7 mouse cellular contexts compared by ENCODE assay signal in genomic region chr4:32250333-32251004, GRCm38 (mm10). TPM values are rescaled to one million over a fixed set of nuclear protein-coding genes. Genes with fewer than 3 reads are reported as not detected.
DNase-seq lines count a peak whose midpoint lies in the region; ATAC-seq and TF ChIP-seq lines count a peak whose summit lies in the region.

No protein-coding gene starts in this region.

- peak overlapping the region; percentile 20 for H3ac ChIP-seq in C2C12 (ENCODE audit: control insufficient read depth, insufficient read length, low read depth)

- H3K79me2 ChIP-seq in C2C12 (ENCODE audit: control insufficient read depth, insufficient read depth) (no peaks in the 10 kb centered on the region), macrophage (ENCODE audit: inconsistent target) (no peaks in the 10 kb centered on the region)

- no peak overlapping the region for H3K4me3 ChIP-seq in C2C12 (ENCODE audit: insufficient read depth, poor library complexity, severe bottlenecking)
- H3K4me3 ChIP-seq in heart, embryonic 13.5 days: peak overlapping the region; percentile 40
- H3K4me3 ChIP-seq in macrophage (ENCODE audit: inconsistent target): peak overlapping the region; percentile 44

- ATAC-seq in common myeloid progenitor, adult 5-6 weeks (replicated peaks; ENCODE audit: low read depth, poor library complexity, severe bottlenecking): peak; percentile 34
- ATAC-seq in heart, embryonic 13.5 days (ENCODE audit: extremely low read depth, insufficient number of reproducible peaks, low FRiP score, low TSS enrichment): peak; percentile 22; the same call in 1 of the 2 replicates

- peak overlapping the region; percentile 70 for H3K4me2 ChIP-seq in heart, embryonic 13.5 days

- 7% methylated on average over 16 of the region's 16 CpGs for WGBS in heart, embryonic 13.5 days
- under 1% methylated on average over 16 of the region's 16 CpGs for WGBS in macrophage (ENCODE audit: missing documents)

- H3K27ac ChIP-seq in heart, embryonic 13.5 days (replicated peaks): peak overlapping the region; percentile 95
- H3K27ac ChIP-seq in macrophage: peak overlapping the region; percentile 85

- no peak for TF ChIP-seq CTCF in C2C12 (IDR thresholded peaks at IDR 0.05; ENCODE audit: control insufficient read depth, insufficient read depth, insufficient read length)

- no peaks in the 10 kb centered on the region for H3K27me3 ChIP-seq in C2C12 (ENCODE audit: control insufficient read depth, insufficient read depth, insufficient read length)
- no peaks in the 10 kb centered on the region for H3K27me3 ChIP-seq in heart, embryonic 13.5 days (replicated peaks)
- H3K27me3 ChIP-seq in splenic B cell, adult 2 months (ENCODE audit: control insufficient read depth, insufficient read depth, low read length, poor library complexity, severe bottlenecking): no peaks in the 10 kb centered on the region

- H3K36me3 ChIP-seq in C2C12 (ENCODE audit: control insufficient read depth, insufficient read depth) (no peaks in the 10 kb centered on the region), macrophage (ENCODE audit: inconsistent target) (no peaks in the 10 kb centered on the region)
- no peaks in the 10 kb centered on the region for H3K36me3 ChIP-seq in heart, embryonic 13.5 days
- no peaks in the 10 kb centered on the region for H3K36me3 ChIP-seq in splenic B cell, adult 2 months (ENCODE audit: control insufficient read depth, insufficient read depth, low read length, poor library complexity, severe bottlenecking)

- H3K9ac ChIP-seq in heart, embryonic 13.5 days: peak overlapping the region; percentile 75

- no peaks in the 10 kb centered on the region for H3K9me3 ChIP-seq in heart, embryonic 13.5 days

- no peaks in the 10 kb centered on the region for H3K79me3 ChIP-seq in C2C12 (ENCODE audit: low read depth)

- DNase-seq in 3T3-L1 (ENCODE audit: low read depth, low spot score): peak; percentile 83
- peak; percentile 51 for DNase-seq in kidney, postnatal 10 days
- peak; percentile 74 for DNase-seq in splenic B cell, adult 2 months (ENCODE audit: low read depth, low spot score)

- H3K4me1 ChIP-seq in heart, embryonic 13.5 days: peaks cover 76% of the 10 kb centered on the region

TF ChIP-seq in C2C12, 6 proteins besides CTCF, POLR2A, EP300 and RAD21:
- TF ChIP-seq MYOG (IDR thresholded peaks at IDR 0.05; ENCODE audit: control insufficient read depth, extremely low read depth, insufficient read length) (no peak), FOSL1 (IDR thresholded peaks at IDR 0.05; ENCODE audit: insufficient read depth, low read length, poor library complexity, severe bottlenecking) (peak; percentile 52), MYOD1 (IDR thresholded peaks at IDR 0.05; ENCODE audit: control insufficient read depth, insufficient read length, low read depth) (peak; percentile 36), CEBPB (IDR thresholded peaks at IDR 0.05; ENCODE audit: low read depth) (peak; percentile 56)

RNA-seq across cellular contexts. Expression of gene Bach2, which starts 11.9 kb away (rescaled TPM):
- 0.11 TPM for polyA plus RNA-seq in C2C12 (2012; fragmentation: generic; extraction: Trizol)
- 1.6 and 8.9 TPM in 2 replicates for total RNA-seq in common myeloid progenitor, adult 5-6 weeks (2017)
- 7.0 and 7.1 TPM in 2 replicates for polyA plus RNA-seq in heart, embryonic 13.5 days (2015; fragmentation: Nextera tagmentation; extraction: Ambion mirVana)
- total RNA-seq in macrophage (2018; cell fraction: chromatin; rRNA removed): 10 to 100 TPM in 1 of 26 experiments, 1 to 10 TPM in 11, under 1 TPM in 14; 0.10 to 12.0 (median 0.63) TPM
- total RNA-seq in macrophage (2018; cell fraction: cytosol; rRNA removed): under 1 TPM; 0.07 to 0.73 (median 0.21) TPM
- total RNA-seq in macrophage (2018; cell fraction: nucleus; rRNA removed): 1 to 10 TPM in 12 of 26 experiments, under 1 TPM in 14; 0.10 to 5.7 (median 0.79) TPM
- polyA plus RNA-seq in macrophage (2018): 0.06 to 0.94 TPM (median 0.17 TPM) in 3 replicates
